Mouse (Mus musculus) adrenal gland, adult 18-20 months (tissue): ENCODE data around the gene Spire2. TPM values are rescaled to one million over a fixed set of nuclear protein-coding genes. Genes with fewer than 3 reads are reported as not detected.

ENCODE experiments used
- DNase-seq, 2 experiments: peaks; one replicate each; pipeline ENCODE4 v3.0.0; 2021 to 2022; ENCODE audit warnings: low spot score in 2 of 2
- total RNA-seq, 2 experiments: library from RNA; stranded (reverse); gene quantifications; 1 replicate in 1 of 2; 2 replicates in 1 of 2; pipeline ENCODE4 v1.2.3; 2021

Spire2 gene
- total RNA-seq, 2 experiments from 2014 or later = 1.7 to 3.1 TPM

DNA sequence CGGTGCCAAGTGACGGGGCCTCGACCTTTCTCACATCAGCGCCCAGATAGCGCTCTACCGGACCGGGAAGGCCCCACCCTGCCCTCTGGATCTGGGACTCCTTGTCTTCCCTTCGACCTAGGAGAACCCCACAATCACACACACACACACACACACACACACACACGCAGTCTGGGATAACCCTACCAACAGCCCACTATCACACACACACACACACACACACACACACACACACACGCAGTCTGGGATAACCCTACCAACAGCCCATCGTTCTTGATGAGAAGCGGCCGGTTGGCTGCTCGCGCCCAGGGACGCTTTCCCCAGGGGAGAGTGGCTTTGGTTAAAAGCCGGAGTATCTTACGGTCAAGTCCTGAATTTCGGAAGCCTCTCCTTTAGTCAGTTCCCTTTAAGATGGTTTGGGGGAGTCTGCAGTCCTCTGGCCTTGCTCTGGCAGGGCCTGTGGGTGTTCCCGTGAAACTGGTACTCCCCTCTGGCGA lies 626 bp downstream of the Spire2 start:
- no peak for DNase-seq

DNA sequence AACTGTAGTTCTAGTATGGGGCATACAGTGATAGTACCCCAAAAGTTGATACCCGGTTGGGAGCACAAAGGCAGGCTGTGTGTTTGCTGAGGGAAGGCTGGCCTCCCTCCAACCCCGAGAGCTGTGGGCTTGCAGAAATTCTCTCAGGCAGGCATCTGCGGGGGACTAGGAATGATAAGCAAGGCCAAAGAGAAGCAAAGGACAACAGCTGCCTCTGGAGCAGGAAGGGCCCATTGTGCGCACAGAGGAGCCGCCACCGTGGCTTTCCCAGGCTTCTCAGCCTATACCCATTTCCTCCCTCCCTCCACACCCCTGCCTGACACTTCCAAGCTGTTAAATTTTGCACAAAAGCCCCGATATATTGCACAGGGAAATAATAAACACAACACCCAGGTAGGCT lies 1.4 kb downstream of the Spire2 start:
- DNase-seq = no peak

DNA sequence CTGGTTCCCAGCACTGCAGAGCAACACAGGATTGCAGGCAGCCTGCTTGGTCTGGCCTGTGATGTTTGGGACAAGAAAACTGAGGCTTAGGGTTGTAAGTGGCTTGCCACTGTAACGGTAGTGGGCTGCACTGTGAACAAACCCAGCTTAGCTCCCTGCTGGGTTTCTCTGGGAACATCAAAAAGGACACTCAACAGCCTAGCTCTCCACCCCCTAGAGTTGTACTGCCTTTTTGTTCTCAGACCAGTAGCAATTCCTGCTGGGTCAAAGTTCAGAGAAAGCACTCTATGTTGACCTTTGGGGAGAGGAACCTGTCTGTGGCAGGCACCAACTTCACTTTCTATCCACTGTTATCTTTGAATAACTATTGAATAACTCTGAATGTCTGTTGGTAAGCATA lies 2.0 kb downstream of the Spire2 start:
- DNase-seq = no peak

DNA sequence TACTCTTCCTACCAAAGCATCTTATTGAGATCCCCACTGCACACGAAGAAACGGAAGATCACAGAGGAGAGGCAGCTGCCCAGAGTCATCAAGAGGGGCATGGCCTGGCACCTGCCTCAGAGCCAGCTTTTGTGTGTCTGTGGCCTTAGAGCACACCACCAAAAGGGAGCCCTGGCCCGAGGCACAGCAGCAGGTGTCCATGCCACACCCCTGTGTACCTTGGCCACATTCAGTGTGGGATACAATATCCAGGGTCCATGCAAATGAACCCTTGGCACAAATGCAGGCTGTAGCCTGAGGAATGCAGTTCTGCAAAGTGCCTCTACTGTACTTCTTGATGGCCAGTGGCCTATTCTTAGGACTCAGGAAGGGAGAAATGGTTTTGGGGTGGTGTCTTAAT lies 5.0 kb downstream of the Spire2 start:
- DNase-seq = no peak

DNA sequence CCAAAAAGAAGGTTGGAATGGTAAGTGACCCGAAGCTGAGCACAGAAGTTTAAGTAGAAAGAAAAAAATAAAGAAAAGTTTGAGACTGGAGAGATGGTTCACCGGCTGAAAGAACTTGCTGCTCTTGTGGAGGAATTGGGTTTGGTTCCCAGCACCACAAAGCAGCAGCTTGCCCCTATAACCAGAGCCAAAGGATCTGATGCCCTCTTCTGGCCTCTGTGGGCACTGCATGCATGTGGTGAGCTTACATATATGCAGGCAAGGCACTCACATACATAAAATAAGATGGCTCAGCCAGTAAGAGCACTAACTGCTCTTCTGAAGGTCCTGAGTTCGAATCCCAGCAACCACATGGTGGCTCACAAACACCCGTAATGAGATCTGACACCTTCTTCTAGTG lies 7.6 kb downstream of the Spire2 start:
- no peak for DNase-seq

DNA sequence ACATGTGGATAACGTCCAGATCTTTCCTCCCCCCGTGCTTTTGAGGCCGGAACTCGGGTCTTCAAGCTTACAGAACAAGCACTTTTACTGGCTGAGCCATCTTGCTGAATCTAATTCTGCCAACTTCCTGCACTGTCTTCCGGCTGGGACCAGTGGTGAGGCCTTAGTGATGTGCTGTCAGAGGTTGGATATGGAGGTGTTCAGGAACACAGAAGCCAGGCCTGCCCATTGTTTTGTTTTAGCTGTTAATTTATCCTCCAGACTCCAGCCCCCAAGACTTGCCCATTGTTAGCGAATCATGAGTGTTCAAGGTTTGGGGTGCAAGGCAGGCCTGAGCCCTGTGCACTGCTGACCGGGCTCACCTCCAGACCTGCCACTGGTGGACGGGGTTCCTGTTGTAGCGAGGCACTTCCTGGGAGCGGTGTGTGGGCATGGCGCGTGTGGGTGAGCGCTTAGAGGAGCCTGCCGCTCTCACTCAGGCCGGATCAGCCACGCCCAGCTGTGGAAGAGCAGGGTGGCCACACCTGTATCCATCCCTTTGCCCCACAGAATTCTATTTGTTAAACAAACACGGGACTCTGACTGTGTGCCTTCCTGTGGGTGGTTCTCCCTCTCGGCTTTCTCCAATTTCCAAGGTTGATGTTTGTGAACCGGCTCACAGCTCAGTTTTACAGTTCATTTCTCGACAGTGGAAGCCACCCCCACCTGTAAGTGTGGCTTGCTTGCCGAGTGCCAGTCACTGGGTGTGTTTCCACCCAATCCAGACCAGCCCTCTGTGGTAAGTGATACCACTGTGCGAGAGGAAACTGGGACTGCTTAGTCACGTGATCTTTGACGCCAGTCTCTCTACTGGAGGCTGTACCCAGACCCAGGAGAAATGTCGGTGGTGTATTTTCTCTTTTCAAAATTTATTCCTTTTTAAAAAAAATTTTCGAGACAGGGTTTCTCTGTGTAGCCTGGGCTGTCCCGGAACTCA lies 8.8 kb downstream of the Spire2 start:
- DNase-seq = no peak

DNA sequence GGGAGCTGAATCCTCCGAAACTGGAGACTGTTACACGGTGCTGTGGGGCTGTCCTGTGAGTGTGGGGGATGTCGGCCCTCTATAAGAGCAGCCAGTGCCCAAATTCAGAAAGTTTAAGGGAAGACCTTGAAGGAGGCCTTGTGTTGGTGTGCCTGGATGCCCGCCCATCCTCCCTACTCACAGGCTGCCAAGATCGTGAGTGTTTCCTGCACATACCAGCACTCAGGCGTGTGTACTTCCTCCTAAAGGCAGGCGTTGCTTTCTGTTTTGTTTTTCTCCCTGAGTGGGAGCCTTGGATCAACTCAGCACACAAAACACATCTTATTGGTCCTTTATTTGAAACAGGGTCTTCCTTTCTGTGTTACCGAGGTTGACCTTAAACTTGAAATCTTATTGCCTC lies 9.7 kb downstream of the Spire2 start:
- DNase-seq = no peak

DNA sequence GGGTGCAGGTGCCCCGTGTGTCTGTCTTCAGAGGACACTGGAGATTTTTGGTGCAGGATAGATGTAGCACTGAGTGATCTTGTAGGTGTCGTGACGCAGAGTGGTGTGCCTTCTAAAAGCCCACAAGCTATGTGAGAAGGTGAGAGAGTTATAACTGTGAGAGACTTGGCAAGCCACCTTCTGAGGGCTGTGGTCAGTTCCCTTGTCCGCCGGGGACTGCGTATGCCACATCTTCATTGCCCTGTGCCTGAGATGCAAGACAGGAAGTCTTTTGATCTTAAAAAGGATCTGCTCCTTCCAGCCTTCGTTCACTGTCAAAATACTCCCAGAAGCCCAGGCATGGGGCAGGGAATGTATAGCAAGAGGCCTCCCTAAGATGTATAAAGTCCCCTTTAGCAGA lies 10.4 kb downstream of the Spire2 start:
- no peak for DNase-seq

DNA sequence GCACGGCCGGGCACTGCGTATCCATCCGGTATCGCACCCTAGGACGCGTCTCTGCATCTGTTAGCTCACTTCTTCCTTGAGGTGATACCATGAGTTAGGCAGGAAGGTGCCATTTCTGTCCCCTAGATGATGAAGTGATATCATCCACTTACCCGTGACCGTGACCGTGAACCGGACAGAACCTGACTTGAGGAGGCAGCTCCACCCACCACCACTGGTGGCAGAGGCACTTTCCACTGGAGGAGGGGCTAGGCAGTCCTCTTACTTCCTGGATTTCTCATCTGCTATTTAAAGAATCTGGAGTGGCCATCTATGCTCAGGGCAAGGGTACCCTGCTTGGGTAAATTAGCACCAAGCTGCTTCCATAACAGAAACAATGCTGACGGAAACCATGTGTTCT lies 10.9 kb downstream of the Spire2 start:
- DNase-seq = no peak

DNA sequence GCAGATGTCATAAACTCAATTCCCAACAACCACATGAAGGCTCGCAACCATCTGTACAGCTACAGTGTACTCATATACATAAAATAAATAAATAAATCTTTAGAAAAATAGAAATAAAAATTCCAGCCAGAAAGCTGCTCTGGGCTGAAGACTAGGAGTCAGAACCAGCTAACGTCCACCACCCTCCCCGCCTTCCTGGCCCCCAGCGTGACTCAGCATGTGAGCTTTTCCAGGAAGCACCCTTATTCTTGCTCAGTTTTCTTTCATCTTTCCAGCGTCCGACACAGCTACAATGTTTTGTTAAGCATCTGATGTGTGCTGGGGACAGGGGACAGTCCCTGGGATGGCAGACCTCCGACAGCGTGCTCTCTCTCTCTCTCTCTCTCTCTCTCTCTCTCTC lies 12.6 kb downstream of the Spire2 start:
- no peak for DNase-seq

DNA sequence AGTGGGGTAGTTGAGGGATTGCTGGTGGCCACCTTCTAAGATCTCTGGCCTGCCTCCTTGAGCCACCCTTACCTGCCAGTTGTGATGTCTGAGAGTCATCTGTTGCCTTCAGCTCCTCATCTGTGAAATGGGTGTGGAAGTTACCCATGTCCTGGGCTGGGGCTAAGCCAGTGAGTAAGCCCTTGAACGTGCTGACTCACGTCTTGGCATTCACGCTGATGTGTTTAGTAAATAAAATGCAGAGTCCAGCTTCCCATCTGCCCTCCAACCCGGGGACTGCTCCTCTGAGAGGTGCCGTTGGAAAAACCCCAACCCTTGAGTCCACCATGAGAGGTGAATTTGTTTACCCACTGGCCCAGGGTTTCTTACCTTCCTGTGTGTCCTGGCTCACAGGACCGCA lies 13.3 kb downstream of the Spire2 start:
- no peak for DNase-seq

DNA sequence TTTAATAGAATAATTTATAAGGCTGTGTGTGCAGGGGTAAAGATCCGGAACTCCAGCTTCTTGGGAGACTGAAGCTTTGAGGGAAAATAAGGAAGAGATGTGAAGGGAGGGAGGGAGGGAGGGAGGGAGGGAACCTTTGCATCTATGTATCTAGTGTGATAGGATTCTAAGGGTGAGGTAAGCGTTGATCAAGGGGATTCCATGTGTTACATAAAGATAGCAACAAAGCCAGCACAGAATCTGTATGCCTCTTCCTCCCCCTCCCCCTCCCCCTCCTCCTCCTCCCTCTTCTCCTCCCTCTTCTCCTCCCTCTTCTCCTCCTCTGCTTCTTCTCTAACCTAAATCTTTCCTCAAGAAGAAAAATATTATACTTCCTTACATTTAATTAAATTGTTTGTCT lies 14.8 kb downstream of the Spire2 start:
- no peak for DNase-seq

DNA sequence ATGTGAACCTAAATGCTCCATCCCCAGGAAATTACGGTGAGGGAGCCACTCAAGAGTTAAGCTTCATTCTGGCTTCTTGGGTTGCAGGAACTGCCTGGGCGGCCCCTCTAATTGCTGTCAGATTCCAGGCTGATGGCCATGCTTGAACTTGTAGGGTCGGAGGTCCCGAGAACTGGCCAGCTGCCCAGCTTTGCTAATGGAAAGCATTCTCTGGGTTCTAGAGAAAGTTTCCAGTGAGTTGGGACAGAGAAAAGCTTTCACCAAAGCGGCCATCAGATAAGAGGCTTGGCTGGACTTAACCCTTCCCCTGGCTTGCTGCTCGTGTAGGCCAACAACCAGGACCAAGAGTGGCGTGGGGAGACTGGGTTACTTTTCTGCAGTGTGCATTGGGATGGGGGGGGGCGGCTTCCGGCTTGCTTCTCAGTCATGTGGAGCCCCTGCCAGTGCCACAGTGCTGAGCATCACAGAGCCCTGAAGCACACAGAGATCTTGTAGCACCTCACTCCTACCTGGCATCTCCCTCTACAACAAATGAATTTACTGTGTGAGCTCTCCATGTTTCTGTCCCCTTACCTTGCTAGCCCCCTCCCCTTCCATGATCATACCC lies 15.8 kb downstream of the Spire2 start:
- no peak for DNase-seq

DNA sequence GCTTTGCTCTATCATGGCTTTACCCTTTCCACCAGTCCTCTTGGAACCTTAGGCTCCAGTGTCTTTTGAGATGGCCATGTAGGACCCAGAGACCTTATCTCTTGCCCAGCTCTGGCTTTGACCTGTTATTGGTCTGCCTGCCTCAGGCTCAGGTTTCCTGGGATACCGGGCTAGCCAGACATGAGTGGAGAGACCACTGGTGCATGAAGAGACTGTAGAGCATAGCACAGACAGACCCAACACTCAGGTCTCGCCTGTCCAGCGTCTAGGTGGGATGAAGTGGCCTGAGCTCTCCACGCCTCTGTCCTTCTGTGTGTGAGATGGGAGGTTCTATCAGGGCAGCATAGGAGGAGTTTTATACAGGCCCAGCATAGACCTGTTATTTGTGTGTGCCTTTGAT lies 16.6 kb downstream of the Spire2 start:
- DNase-seq = no peak

DNA sequence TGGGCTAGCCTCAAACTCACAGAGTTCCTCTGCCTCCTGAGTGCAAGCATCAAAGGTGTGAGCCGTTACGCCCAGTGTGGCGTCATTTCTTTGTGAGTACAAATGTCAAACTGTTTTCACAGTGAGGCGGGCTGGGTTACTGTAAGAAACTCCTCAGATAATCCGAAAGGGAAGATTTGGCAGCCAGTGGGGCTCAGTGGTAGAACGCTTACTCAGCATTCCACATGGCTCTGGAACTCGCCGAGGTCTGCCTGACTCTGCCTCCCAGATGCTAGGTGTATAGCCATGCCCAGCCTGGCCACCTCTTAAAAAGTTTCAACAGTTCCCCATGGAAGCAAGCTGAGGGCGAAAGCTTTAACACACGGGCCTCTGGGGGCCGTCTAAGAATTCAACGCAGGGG lies 19.6 kb downstream of the Spire2 start:
- no peak for DNase-seq

DNA sequence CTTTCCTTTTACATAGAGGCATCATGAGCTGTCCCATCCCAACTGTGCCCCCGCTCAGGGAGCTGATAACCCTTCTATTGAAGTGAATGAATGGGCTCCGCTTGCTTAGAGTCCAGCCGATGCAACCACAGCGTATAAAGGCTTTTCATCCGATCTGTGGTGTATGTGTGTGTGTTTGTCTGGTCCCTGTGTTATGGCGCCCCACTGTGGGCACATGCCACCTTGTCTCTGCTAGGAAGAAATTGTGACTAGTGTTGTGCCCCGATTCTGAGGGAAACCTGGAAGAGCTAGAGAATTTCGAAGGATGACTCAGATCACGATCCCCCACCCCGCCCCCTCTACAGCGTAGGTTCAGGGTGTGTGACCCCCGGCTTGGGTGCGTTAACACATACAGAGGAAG lies 20.3 kb downstream of the Spire2 start:
- no peak for DNase-seq

DNA sequence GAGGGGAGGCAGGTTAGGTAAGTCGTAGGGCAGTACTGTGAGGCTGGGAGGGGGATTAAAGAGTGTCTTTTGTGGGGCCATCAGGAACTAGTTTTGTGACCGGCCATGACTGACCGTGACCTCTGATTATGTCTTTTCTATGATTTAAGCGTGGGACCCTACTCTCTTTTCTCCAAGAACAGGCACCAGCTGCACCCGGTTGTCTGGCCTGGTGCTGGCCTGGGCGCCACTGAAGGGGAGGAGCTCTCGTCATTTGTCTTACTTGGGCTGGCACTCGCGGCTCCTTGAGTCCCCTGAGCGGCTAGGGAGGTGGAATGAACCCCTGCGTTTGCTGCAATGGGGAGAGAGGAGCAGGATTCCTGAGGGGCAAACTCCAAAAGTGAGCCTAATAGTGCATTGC lies 20.7 kb downstream of the Spire2 start:
- DNase-seq = no peak

DNA sequence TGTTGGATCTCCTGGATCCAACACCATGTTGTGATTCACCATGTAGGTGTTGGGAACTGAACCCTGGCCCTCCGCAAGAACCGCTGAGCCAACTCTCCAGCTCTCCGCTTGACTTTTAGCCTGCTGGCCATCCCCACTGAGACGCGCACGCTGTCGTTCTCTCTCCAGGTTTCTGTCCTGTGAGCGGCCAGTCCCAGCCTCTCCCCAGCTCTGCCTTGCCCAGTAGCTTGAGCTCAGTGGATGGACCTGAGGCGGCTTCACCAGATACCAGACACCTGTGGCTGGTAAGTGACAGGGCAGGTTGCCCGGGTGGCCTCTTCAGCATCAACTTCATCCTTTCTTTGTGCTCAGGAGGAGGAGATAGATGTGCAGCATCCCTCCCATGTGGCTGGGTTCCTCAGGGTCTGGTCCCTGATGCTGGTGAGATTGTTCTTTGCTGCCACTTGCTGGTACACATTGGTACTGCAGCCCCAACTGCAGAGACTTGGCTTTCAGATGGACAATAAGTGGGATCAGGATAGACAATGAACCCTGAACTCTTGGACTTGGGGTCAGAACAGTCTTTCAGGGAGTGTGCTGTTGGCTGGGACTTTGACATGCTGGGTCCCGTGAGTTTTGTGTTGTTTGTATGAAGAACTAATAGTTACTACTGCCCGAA lies 28.7 kb downstream of the Spire2 start:
- peak; percentile 75 to 82 for DNase-seq

DNA sequence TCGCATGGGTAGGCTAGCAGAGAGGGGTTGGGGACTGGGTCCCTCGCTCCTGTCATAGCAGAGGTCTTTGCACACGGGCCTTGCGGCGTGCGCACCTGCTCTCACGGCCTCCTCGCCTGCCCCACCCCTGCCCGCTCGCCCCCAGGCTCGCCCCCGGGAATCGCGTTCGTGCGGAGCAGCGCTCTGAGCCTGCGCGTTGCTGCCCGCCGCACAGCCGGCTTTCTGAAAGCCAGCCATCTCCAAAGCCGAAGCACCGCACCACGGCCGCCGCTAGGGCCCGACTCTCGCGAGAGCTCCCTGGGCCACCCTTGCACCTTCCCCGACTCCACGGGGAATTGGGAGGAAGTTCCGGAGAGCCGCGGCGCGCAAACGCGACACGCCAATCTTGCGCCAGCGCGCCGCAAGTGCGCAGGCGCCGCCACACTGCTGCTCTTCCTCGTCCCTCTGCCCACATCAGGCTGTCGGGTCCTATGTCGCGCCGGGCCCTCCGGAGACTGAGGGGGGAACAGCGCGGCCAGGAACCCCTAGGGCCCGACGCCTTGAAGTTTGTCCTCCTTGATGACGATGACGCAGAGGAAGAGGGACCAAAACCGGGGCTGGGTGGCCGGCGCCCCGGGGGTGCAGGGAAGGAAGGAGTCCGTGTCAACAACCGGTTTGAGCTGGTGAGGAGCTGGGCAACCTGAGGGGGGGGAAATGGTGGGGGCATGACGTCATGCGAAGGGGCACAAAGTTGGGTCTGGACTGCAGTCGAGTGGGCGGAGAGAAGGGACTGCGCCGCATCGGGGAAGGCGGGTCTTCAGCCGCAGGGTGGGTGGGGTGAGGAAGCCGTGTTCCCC lies 41.1 kb downstream of the Spire2 start, which contains the start of gene Tcf25:
Tcf25 (plus strand) TSS at position 351 of the 836 bp plus-strand sequence.
- DNase-seq = peak; percentile 91 to 94

DNA sequence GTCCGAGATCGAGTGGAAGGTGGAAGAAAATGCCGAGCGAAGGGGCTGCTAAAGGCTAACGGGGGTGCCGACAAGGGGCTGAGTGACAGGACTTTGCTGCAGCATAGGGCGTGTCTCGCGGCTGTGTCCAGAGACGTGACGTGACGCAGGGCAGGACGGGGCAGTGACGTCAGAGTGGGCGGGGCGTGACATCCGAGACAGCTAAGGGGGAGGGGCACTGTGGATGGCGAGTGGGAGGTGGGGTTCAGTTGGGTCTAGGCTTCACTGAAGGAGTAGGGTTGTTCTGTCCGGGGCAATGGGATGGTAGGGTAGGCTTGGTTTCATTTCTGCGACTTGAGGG lies 41.7 kb downstream of the Spire2 start:
- peak; percentile 97 for DNase-seq

DNA sequence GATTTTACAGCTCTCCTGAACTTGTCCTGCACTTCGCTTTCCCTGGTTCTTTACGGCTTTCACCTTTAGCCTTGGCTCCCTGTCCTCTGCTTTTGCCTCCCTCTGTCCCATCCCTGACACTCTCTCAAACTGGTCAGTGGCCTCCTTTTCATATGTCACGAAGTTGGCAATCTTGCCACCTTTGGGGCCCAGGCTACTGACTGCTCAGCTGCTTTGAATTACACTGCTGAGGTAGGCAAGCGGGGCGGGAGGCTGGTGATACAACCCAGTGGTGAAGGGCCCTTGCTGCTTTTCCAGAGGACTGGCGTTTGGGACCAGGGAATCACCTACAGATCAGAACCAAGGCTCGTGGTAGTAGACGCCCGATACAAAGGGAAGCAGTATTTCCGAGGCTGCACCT lies 43.2 kb downstream of the Spire2 start:
- no peak for DNase-seq
